ENCODE assay signal across 19 mouse cellular contexts in genomic region chr3:148958185-148958584, GRCm38 (mm10). TPM values are rescaled to one million over a fixed set of nuclear protein-coding genes. Genes with fewer than 3 reads are reported as not detected.
DNase-seq lines count a peak whose midpoint lies in the region; ATAC-seq lines count a peak whose summit lies in the region.
"Had no signal": no experiment of that assay in that cellular context is flagged by ENCODE, and none has a peak within 500 bp of the region (broad histone marks: within the 10 kb centered on the region; RNA-seq: fewer than 3 reads in every experiment).

No protein-coding gene starts in this region.

- H3K9ac ChIP-seq in forebrain, embryonic 12.5 days, result no peak overlapping the region
- no peak overlapping the region; the same call in 1 of the 2 replicates for H3K9ac ChIP-seq in heart, embryonic 12.5 days
- H3K9ac ChIP-seq in kidney, embryonic 14.5 days (ENCODE audit: low read depth, low read length), result no peak overlapping the region
- H3K9ac ChIP-seq: limb, embryonic 15.5 days; liver, embryonic 14.5 days had no signal

- DNase-seq in forebrain, embryonic 10.5 days (ENCODE audit: extremely low spot score, low spot score), result no peak
- no peak for DNase-seq in heart, postnatal 14 days
- no peak for DNase-seq in kidney, postnatal 14 days
- peak; percentile 45 for DNase-seq in Muller cell, postnatal 12 days (ENCODE audit: inconsistent ontology term)
- DNase-seq in cerebellum, postnatal 4 days (ENCODE audit: low spot score in 2 of 2), result no peak
- DNase-seq: adrenal gland, postnatal 14 days; cerebellum, adult 8-10 months; cerebellum, postnatal 36 days; kidney, adult 11 months; kidney, postnatal 10 days; left cerebral cortex, postnatal 4 days; lung, embryonic 14.5 days; lung, postnatal 4 days had no signal

- no peak overlapping the region for H3K4me3 ChIP-seq in forebrain, embryonic 10.5 days
- no peak overlapping the region for H3K4me3 ChIP-seq in forebrain, embryonic 12.5 days (replicated peaks)
- H3K4me3 ChIP-seq in heart, embryonic 12.5 days, result no peak overlapping the region
- H3K4me3 ChIP-seq in kidney, embryonic 14.5 days (ENCODE audit: low read length), result no peak overlapping the region
- H3K4me3 ChIP-seq: hindbrain, embryonic 13.5 days; limb, embryonic 15.5 days had no signal

- peaks cover 67% of the 10 kb centered on the region for H3K4me1 ChIP-seq in forebrain, embryonic 10.5 days
- H3K4me1 ChIP-seq in forebrain, embryonic 12.5 days, result peaks cover 68% of the 10 kb centered on the region
- H3K4me1 ChIP-seq in heart, embryonic 12.5 days (replicated peaks), result peaks cover 56% of the 10 kb centered on the region
- H3K4me1 ChIP-seq in kidney, embryonic 14.5 days (ENCODE audit: control insufficient read depth, insufficient read depth, low read length), result peaks cover 28% of the 10 kb centered on the region

- H3K9me3 ChIP-seq in forebrain, embryonic 10.5 days, result no peaks in the 10 kb centered on the region
- no peaks in the 10 kb centered on the region for H3K9me3 ChIP-seq in forebrain, embryonic 12.5 days
- H3K9me3 ChIP-seq in heart, embryonic 12.5 days (replicated peaks), result no peaks in the 10 kb centered on the region
- H3K9me3 ChIP-seq in kidney, embryonic 14.5 days (ENCODE audit: control insufficient read depth, low read length), result no peaks in the 10 kb centered on the region
- H3K9me3 ChIP-seq: hindbrain, embryonic 13.5 days; limb, embryonic 15.5 days had no signal

- H3K36me3 ChIP-seq in forebrain, embryonic 10.5 days (replicated peaks), result peaks cover 23% of the 10 kb centered on the region
- no peaks in the 10 kb centered on the region for H3K36me3 ChIP-seq in forebrain, embryonic 12.5 days (replicated peaks)
- H3K36me3 ChIP-seq in heart, embryonic 12.5 days, result no peaks in the 10 kb centered on the region; the same call in 1 of the 2 replicates
- H3K36me3 ChIP-seq in kidney, embryonic 14.5 days (ENCODE audit: control insufficient read depth, insufficient read depth, low read length), result peaks cover 3% of the 10 kb centered on the region; the same call in 1 of the 2 replicates
- H3K36me3 ChIP-seq: hindbrain, embryonic 13.5 days; limb, embryonic 15.5 days had no signal

- intact Hi-C loops in heart, postnatal 14 days (cut with DNase I), result no loop called here

- ATAC-seq in forebrain, embryonic 12.5 days (ENCODE audit: low FRiP score), result no peak
- no peak for ATAC-seq in heart, embryonic 12.5 days (ENCODE audit: insufficient number of reproducible peaks, low FRiP score)
- ATAC-seq in kidney, embryonic 14.5 days (ENCODE audit: low FRiP score, low TSS enrichment), result 0 out of 2 replicates have a peak, but pooled peaks have one; percentile 8

- WGBS in forebrain, embryonic 10.5 days, result 60% methylated on average over 9 of the region's 9 CpGs
- WGBS in forebrain, embryonic 12.5 days, result 40% methylated on average over 9 of the region's 9 CpGs
- 66% methylated on average over 9 of the region's 9 CpGs for WGBS in heart, embryonic 12.5 days
- WGBS in kidney, embryonic 14.5 days, result 44% methylated on average over 9 of the region's 9 CpGs

- no peak overlapping the region for H3K4me2 ChIP-seq in forebrain, embryonic 12.5 days
- H3K4me2 ChIP-seq in heart, embryonic 12.5 days, result peak overlapping the region; percentile 65
- no peak overlapping the region for H3K4me2 ChIP-seq in kidney, embryonic 14.5 days (replicated peaks; ENCODE audit: low read depth, low read length)
- H3K4me2 ChIP-seq: limb, embryonic 15.5 days had no signal

- 0 out of 2 replicates have a peak overlapping the region, but pooled peaks have one; percentile 20 for H3K27ac ChIP-seq in forebrain, embryonic 10.5 days
- H3K27ac ChIP-seq in forebrain, embryonic 12.5 days, result no peak overlapping the region
- H3K27ac ChIP-seq in heart, embryonic 12.5 days (ENCODE audit: poor library complexity, severe bottlenecking), result no peak overlapping the region
- no peak overlapping the region for H3K27ac ChIP-seq in kidney, embryonic 14.5 days (ENCODE audit: low read depth, low read length)
- H3K27ac ChIP-seq: hindbrain, embryonic 13.5 days; limb, embryonic 15.5 days; liver, embryonic 14.5 days had no signal

- no peaks in the 10 kb centered on the region for H3K27me3 ChIP-seq in forebrain, embryonic 10.5 days (ENCODE audit: poor library complexity, severe bottlenecking)
- no peaks in the 10 kb centered on the region for H3K27me3 ChIP-seq in forebrain, embryonic 12.5 days
- no peaks in the 10 kb centered on the region for H3K27me3 ChIP-seq in heart, embryonic 12.5 days (replicated peaks)
- no peaks in the 10 kb centered on the region for H3K27me3 ChIP-seq in kidney, embryonic 14.5 days (ENCODE audit: control insufficient read depth, insufficient read depth, low read length)
- H3K27me3 ChIP-seq: hindbrain, embryonic 13.5 days; limb, embryonic 15.5 days had no signal

RNA-seq across cellular contexts. Expression of gene Adgrl2, which starts 32.2 kb away (rescaled TPM):
- polyA plus RNA-seq in forebrain, embryonic 10.5 days (2016; fragmentation: Nextera tagmentation; extraction: Ambion mirVana), result 78.1 and 81.6 TPM in 2 replicates
- 103 and 104 TPM in 2 replicates for polyA plus RNA-seq in forebrain, embryonic 12.5 days (2016; fragmentation: Nextera tagmentation; extraction: Ambion mirVana)
- polyA plus RNA-seq in heart, embryonic 12.5 days (2016; fragmentation: Nextera tagmentation; extraction: Ambion mirVana), result 48.1 and 52.2 TPM in 2 replicates
- total RNA-seq in heart, postnatal 14 days (2021), result 10 to 100 TPM; 73.0 to 77.0 TPM
- polyA plus RNA-seq in kidney, embryonic 14.5 days (2014; fragmentation: Nextera tagmentation; extraction: Ambion mirVana), result 85.3 and 105 TPM in 2 replicates
